Mouse (Mus musculus): ENCODE data around the gene Olfr270. TPM values are rescaled to one million over a fixed set of nuclear protein-coding genes. Genes with fewer than 3 reads are reported as not detected.

Gene Olfr270
- total RNA-seq (2021), result not detected
- long read RNA-seq, experiment 1, result 0 reads
- long read RNA-seq, experiment 2, result 0 reads

DNA sequence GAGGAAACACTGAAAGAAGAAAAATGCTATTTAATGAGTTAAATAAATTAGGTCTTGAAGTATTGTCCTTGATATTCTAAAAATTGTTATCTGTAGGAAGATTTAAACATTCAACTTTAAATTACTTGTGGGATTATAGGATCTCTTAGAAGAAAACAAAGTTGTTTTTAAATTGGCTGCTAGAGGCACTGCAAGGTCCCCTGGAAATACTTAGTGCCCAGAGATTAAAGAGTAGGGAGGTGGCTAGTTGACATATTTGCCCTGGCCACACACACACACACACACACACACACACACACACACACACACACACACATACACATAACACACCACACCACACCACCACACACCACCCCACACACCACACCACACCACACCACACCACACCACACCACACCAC is at the start of gene Olfr270:
TSS of gene Olfr270 (plus strand) at position 301 of the 400 bp plus-strand sequence.
- intact Hi-C loops (cut with DNase I), result no loop called here
- no peak for DNase-seq

DNA sequence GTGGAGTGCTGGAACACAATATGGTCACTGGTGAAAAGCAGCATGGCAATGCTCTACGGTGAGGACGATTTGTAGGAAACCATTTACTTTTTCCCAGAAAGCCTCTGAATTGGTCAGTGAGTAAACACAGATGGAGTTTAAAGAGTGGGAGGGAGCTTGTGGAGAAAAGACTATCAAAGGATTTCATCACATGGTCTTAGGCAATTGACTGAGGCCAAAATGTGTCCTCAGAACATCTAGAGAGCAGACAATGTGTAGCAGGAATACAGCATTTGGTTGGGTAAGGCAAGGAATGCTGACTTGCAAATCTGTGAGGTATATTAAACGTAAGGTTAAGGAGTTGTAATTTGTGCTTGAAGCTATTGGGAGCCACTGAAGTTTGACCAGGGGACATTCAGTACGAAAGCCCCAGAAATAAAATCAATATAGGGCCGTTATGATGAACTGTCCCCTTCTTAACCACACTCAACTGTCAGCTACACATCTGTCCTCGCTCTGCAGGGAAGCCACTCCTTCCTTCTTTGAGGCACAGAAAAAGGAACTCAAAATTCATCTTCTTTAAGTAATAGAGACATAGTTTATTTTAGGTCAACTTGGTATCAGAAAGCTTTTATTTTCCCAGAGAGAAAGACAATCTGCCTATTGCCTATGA is 47.6 kb upstream of the Olfr270 start:
- DNase-seq, result no peak
- intact Hi-C loops (cut with DNase I), result no loop called here

DNA sequence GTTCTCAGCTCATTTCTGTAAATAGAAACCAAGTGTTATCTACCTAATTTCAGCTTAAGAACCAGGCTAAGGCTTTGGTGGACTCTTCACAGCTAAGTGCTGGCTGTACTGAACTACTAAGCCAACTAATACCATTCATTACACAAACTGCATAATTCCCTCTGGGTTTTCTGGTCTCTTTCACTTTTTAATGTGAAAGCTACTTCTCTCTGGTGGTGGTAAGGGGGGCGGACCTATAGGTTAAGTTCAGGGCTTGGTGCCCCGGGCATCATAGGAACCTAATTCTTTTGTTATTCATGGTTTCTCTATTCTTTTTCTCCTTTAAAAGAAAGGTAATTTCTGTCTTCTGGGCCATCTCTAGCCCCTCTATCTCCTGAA is 47.0 kb upstream of the Olfr270 start:
- intact Hi-C loops (cut with DNase I), result no loop called here
- no peak for DNase-seq

DNA sequence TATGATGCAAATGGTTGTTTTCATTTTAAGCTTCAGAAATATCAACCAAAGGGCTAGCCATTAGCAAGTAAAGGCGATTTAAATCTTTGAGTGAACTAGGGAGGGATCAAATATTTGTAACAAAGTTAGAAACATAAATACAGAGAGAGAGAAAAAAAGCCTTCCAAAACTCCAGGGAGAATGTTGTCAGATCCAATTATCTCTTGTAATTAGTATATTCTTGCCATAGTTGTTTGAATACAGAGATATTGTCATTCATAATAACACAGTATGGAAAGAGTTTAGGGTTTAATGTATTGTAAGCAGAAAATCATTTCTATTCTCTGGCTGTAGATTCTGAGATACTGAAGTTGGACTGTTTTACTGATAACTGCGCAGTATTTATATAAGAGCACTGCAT is 45.3 kb upstream of the Olfr270 start, which contains the start of gene Olfr272:
TSS of gene Olfr272 (minus strand) at position 101 of the 400 bp plus-strand sequence.
- intact Hi-C loops (cut with DNase I), result no loop called here

DNA sequence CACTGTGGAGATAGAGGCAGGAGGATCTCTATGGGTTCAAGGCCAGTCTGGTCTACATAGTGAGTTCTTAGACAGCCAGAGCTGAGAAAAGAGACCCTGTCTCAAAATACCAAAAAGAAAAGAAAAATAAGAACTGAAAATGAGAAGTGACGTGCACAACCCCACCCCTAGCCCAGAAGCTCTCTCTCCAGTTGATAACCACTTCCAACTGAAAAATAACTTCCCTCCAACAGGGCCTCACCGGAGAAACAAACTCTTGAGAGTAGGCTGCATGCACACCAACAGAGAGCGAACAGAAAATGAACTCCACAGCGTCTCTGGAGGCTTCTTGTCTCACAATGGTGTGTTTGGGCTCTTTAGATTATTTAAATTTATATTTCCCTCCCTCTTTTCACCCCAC is 33.9 kb upstream of the Olfr270 start:
- DNase-seq, result no peak
- intact Hi-C loops (cut with DNase I), result no loop called here

More for the DNA sequence above, 45.3 kb upstream of the Olfr270 start, which contains the start of gene Olfr272:
- no peak for DNase-seq

DNA sequence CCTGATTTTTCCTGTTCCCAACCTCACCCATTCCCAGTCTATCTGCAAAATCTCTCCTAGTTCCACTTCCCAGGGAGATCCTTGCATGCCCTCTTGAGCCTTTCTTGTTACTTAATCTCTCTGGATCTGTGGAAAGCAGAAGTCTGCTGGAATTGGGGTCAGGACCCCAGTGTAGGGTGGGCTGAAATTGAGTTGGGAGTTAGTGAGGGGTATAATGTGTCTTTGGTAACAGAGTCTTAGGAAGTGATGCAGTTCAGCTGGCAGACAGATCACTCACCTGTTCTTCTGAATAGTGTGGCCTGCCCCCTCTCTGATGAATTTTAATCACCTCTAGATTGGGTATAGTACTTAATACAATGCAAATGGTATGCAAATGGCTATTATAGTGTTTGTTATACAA is 17.7 kb upstream of the Olfr270 start:
- intact Hi-C loops (cut with DNase I), result no loop called here
- DNase-seq, result no peak

DNA sequence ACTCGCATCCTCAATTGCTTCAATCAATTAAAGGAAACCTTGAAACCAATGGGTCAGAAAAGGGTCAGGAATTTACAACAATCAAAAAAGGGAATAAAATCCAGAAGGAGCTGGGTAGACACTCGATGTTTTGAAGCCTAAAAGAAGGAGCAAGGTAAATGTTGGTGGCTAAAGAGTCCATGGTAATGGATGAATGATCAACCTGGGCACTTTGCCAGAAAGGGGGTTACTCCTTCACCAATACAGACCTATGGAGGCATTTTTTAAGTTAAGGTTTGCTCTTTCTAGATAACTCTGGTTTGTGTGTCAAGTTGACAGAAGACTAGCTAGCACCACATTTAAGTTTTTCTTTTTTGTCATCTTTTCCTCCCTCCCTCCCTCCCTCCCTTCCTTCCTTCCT is 15.3 kb upstream of the Olfr270 start:
- intact Hi-C loops (cut with DNase I), result no loop called here
- no peak for DNase-seq

DNA sequence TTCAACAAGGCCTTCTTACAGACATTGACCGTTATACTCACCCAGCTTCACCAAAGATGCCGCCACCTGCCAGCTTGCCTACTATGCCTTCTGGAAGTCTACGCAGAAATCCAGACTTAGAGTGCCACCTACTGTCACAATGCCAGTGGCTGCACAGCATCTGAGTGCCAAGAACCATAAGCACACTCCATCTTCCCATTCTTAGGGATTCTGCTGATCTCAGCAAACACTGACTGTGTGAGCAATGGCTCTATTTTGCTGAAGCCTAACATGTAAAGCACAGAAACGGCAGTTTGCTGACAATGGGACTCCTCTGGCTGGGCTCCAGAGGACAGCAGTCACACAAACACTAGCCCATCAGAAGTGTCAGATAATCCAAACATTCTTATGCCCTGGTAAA is 5.7 kb upstream of the Olfr270 start:
- intact Hi-C loops (cut with DNase I), result no loop called here
- DNase-seq, result no peak

DNA sequence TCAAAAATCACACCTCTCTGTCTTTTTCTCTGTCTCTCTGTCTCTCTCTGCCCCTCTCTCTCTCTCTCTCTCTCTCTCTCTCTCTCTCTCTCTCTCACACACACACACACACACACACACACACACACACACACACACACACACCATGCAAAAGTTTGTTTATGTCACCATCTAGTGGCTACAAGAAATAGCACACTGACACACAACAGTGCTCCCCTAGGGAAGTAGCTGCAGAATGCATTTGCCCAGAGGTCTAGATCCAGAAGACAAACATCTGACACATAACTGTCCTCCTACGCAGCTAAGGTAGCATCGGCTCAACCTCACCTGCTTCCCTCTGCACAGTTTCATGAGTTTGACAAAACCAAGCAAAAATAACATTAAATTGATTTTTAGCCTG is 20.9 kb downstream of the Olfr270 start:
- intact Hi-C loops (cut with DNase I), result no loop called here
- DNase-seq, result no peak

DNA sequence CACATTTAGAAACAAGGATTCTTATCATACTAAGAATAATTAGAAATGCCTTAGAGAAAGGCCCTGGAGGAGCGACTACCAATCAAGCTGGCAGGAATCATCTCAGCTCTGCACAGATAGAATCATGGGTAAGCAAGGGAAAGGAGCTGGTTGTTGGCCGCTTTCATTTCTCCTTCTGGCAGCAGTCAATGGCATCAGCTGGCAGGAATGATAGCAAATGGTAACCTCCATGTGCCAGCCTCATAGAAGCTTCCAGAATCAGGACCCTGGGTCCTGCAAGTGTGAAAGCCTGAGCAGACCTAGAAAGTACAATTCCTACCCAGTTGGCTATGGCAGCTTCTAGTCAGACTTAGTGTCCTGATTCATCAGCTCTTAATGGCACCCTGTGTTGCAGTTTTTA is 21.9 kb downstream of the Olfr270 start:
- intact Hi-C loops (cut with DNase I), result no loop called here
- DNase-seq, result no peak

DNA sequence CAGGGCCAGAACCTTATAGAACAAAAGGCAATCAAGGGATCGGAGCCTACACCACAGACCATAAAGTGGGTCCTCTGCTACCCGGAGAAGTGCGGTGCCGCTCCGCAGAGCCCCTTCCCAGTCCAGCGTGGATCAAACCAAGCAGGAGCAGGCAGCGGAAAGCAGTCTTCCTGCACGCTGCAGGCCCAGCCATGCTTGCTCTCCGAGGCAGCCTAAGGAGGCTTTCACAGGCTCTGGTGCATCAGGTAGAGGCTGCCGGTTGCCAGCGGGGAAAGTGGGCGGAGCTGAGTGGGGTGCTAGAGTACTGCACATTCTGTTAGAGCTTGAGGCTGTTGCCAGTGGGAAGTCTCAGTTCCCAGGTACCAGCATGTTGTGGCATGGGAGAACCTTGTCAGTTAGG is 24.9 kb downstream of the Olfr270 start, which contains the start of gene Nipsnap3a:
TSS of gene Nipsnap3a (plus strand) at position 25 of the 400 bp plus-strand sequence.
- DNase-seq, result no peak
- intact Hi-C loops (cut with DNase I), result no loop called here

DNA sequence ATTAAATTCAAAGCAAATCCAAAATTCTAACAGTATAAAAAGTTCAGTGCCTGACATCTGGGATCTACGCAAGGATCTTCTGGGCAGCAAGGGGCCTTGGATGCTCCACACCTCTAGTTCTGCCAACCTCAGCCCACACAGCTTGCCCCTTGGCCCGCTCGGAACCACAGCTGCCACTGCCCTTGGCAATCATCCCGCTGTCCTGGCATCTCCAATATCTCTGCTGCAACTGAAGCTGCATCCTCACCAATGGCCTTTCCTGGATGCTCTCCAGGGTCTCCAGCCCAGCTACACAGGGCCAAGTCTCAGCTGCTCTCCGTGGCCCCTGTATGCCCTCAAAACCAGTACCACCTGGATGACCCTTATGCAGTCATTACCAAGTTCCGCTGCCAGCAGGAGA is 35.1 kb downstream of the Olfr270 start:
- intact Hi-C loops (cut with DNase I), result no loop called here
- DNase-seq, result peak; percentile 27 to 46

DNA sequence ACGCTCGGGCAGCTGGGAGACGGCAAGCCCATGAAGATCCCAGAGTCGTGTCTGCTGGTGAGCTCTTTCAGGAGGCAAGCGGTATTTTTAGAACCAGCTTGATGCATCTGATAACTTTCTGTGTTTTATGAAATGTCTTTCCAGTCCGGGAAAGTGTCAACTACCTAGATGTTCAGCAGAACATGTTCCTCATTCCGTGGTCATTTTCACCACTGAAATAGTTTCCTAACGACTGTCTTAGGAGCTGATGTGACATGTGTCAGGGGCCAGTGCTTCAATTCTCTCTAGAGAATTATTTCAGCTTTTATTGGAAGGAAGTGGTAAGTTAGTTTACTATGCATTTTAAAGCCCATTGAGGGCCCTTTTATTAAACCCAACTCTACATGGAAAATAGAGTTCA is 35.8 kb downstream of the Olfr270 start:
- no peak for DNase-seq
- intact Hi-C loops (cut with DNase I), result no loop called here

DNA sequence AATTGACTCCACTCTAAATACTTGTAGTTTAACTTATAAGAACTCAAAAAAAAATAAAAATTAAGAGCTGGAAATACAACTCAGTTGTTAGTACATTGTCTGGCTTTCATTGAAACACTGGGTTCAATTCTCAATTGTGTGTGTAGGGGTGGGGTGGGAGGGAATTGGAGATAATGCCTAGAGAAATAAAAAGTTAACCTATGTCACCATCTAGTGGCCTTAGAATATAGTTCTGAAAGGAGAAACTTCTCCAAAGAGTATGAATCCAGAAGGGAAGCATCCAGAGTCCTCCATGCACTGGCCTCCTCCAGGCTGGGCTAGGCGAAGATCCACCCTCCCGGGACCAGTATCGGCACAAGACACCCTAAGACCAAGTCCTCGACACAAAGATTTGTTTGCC is 44.8 kb downstream of the Olfr270 start:
- intact Hi-C loops (cut with DNase I), result no loop called here
- no peak for DNase-seq

DNA sequence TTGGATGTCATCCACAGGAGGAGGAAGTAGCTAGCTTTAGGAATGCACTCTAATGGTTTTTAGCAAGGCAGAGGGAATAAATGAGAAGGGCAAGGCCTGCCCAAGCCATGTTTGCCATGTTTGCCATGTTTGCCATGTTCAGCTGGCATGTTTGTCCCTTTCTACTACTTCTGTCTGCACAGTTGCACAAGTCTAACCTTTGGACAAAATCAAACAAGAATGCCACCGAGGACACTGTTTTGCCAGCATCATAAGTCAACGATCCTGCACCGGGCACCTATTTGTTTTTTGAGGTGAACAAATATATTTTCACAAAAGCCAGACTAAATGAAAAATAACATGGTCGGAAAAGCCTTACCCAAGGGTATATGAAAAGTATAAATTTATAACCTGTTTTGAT is 45.5 kb downstream of the Olfr270 start:
- intact Hi-C loops (cut with DNase I), result no loop called here
- no peak for DNase-seq

DNA sequence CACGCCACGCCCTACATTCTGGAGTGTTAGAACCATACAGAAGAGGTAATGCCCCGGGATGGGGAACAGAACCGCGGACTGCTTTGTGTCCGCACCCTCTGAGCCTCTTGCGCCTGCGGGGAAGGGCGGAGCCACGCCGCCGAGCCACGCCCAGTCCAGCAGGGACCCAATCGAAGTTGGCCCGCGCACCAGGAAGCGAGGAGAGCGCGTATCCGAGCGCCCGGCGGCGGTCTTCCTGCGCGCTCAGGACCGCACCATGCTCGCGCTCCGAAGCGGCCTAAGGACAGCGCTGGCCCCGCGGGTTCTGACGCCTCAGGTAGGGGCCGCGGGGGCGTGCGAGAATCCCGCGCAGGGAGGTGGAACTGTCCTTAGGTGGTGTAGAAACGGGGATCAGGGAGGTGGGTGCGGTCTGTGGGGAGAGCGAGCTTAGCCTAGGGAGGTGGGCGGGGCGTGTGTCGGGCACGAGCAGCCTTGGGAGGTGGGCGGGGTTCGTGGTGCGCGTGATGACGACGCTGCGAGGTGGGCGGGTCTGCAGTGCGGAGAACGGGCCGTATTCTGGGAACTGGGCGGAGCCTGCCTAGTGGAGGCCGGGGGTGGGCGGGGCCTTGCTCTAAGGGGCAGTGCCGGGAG is 47.5 kb downstream of the Olfr270 start, which contains the start of gene Nipsnap3b:
TSS of gene Nipsnap3b (plus strand) at position 149 of the 630 bp plus-strand sequence.
- DNase-seq, result peak; percentile 93 to 96
- intact Hi-C loops (cut with DNase I), result no loop called here

DNA sequence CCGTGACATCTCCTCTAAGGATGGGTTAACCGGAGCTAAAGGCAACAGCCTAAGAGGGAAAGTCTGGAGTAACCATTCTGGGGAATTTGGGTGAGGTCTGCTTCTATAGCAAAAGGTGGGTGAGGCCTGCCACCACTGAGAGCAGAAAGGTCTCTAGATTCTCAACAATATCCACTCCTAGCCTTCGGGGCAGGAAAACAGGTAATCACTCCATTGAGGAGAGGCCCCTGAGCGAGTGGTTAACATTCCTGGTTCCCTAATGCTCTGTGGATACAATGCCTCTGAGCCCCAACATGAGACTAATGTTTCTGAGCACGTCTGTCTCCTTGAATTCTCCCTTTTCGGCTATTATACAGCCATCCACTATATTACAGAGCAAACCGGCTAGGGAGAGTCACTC is 50.1 kb downstream of the Olfr270 start:
- no peak for DNase-seq
- intact Hi-C loops (cut with DNase I), result no loop called here

DNA sequence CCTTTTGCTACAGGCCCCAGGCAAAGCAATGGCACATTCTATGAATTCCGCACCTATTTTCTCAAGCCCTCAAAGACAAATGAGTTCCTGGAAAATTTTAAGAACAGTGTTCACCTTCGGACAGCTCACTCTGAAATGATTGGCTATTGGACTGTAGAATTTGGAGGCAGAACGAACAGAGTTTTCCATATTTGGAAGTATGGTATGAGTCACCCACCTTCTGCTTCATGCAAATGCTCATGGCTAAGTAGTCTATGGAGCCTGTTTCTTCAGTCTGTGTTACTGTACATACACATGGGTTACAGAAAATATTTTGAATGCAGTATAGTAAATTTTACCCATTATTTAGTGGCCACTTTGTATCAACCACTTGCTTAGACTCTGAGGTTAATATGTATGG is 50.7 kb downstream of the Olfr270 start:
- intact Hi-C loops (cut with DNase I), result no loop called here
- DNase-seq, result no peak

DNA sequence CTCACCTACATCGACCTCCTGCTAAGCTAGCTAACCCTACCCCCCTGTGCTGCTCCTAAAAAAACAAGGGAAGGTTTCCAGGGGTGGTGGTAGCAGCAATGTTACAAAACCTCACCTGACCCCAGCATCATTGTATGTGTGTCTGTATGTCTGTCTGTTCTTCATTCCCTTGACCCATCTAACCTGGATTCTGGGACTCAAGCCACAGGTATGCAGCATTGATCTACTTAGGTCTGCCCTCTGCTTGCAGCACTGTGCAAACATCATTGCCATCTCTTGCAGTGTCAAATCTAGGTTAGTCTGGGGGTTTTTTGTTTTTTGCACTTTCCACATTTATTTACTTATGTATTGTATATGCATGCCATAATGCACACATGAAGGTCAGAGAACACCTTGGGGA is 54.0 kb downstream of the Olfr270 start:
- DNase-seq, result no peak
- intact Hi-C loops (cut with DNase I), result no loop called here
